Mouse (Mus musculus): ENCODE data around the gene Hip1. TPM values are rescaled to one million over a fixed set of nuclear protein-coding genes. Genes with fewer than 3 reads are reported as not detected.

The Hip1 gene
- total and polyA plus RNA-seq, 2 experiments from 2014 or later: 24.9 to 126 TPM

GRCm38 (mm10) chr5:135445755-135446154 lies 99.2 kb downstream of the Hip1 start:
- no peak overlapping the region for H3K27ac ChIP-seq (ENCODE audit: low read depth, low read length)
- 96% methylated on average over 8 of the region's 8 CpGs for WGBS
- H3K9me3 ChIP-seq (ENCODE audit: low read length): no peaks in the 10 kb centered on the region
- no peak for ATAC-seq (ENCODE audit: low FRiP score)
- H3K4me1 ChIP-seq (ENCODE audit: insufficient read depth, low read length): no peaks in the 10 kb centered on the region
- no peak overlapping the region for H3K4me2 ChIP-seq (ENCODE audit: low read depth, low read length, poor library complexity, severe bottlenecking)
- no peaks in the 10 kb centered on the region for H3K27me3 ChIP-seq (ENCODE audit: insufficient read depth, low read length)
- H3K36me3 ChIP-seq (ENCODE audit: insufficient read depth, low read length): peaks cover 63% of the 10 kb centered on the region
- no peak overlapping the region for H3K9ac ChIP-seq (replicated peaks; ENCODE audit: low read length, poor library complexity, severe bottlenecking)
- TF ChIP-seq CTCF (IDR thresholded peaks at IDR 0.05): no peak
- no peak for DNase-seq (ENCODE audit: low spot score)
- H3K4me3 ChIP-seq (ENCODE audit: low read depth, low read length): no peak overlapping the region

- WGBS: 77% methylated on average over 7 of the region's 7 CpGs
- ATAC-seq (ENCODE audit: low FRiP score): no peak
- peak; percentile 3 for DNase-seq (ENCODE audit: low spot score)
Observed at GRCm38 (mm10) chr5:135442430-135442829, 102.5 kb downstream of the Hip1 start.

DNA sequence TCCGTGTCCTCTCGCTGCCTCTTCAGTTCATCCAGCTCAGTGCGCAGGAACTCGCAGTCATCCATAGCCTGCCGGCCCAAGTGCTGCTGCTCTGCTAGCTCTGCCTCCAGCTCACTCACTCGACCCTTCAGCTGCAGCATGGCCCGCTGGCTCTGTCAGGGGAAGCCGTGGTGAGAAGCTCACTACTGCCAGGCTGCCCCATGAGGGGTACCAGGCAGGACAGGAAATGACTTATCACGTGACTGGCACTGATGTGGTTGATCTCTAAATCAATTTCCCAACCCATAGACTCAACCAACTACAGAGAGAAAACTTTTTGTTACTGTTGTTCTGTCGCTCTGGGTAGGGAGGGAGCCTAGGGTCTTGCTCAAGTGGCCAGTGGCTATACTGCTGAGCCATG lies 109.9 kb downstream of the Hip1 start:
- no peaks in the 10 kb centered on the region for H3K27me3 ChIP-seq (ENCODE audit: insufficient read depth, low read length)
- no peak for DNase-seq (ENCODE audit: low spot score)
- H3K4me2 ChIP-seq (ENCODE audit: low read depth, low read length, poor library complexity, severe bottlenecking): no peak overlapping the region
- WGBS: 98% methylated on average over 10 of the region's 10 CpGs
- H3K9me3 ChIP-seq (ENCODE audit: low read length): no peaks in the 10 kb centered on the region
- no peak for ATAC-seq (ENCODE audit: low FRiP score)
- no peak overlapping the region for H3K27ac ChIP-seq (ENCODE audit: low read depth, low read length)
- TF ChIP-seq CTCF (IDR thresholded peaks at IDR 0.05): no peak
- no peaks in the 10 kb centered on the region for H3K4me1 ChIP-seq (ENCODE audit: insufficient read depth, low read length)
- peaks cover 56% of the 10 kb centered on the region for H3K36me3 ChIP-seq (ENCODE audit: insufficient read depth, low read length)
- H3K9ac ChIP-seq (replicated peaks; ENCODE audit: low read length, poor library complexity, severe bottlenecking): no peak overlapping the region
- no peak overlapping the region for H3K4me3 ChIP-seq (ENCODE audit: low read depth, low read length)

More at GRCm38 (mm10) chr5:135442430-135442829, 102.5 kb downstream of the Hip1 start:
- Histone ChIP-seq H3K27ac (ENCODE audit: low read depth, low read length) (no peak overlapping the region), H3K36me3 (ENCODE audit: insufficient read depth, low read length) (peaks cover 48% of the 10 kb centered on the region), H3K4me3 (ENCODE audit: low read depth, low read length) (no peak overlapping the region), H3K27me3 (ENCODE audit: insufficient read depth, low read length) (no peaks in the 10 kb centered on the region), H3K9ac (replicated peaks; ENCODE audit: low read length, poor library complexity, severe bottlenecking) (no peak overlapping the region), H3K9me3 (ENCODE audit: low read length) (no peaks in the 10 kb centered on the region), H3K4me1 (ENCODE audit: insufficient read depth, low read length) (no peaks in the 10 kb centered on the region), H3K4me2 (ENCODE audit: low read depth, low read length, poor library complexity, severe bottlenecking) (no peak overlapping the region)
- TF ChIP-seq CTCF (IDR thresholded peaks at IDR 0.05): no peak

DNA sequence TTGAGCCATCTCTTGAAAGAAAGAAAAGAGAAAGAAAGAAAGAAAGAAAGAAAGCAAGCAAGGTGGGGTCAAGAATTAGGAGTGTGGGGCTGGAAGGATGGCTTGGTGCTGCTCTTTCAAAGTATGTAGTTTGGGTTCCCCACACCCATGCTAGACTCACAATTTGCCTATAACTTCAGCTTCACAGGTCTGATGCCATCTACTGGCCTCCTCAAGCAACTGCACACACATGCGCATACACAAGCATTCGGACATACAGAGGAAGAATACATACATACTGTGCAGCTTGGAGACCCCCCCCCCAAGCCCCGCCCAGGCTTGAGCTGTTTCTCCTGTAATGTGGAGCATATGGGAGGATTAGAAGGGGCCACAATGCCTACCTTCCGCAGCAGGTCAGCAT lies 111.1 kb downstream of the Hip1 start:
- no peaks in the 10 kb centered on the region for H3K27me3 ChIP-seq (ENCODE audit: insufficient read depth, low read length)
- ATAC-seq (ENCODE audit: low FRiP score) (no peak), DNase-seq (ENCODE audit: low spot score) (no peak)
- no peak overlapping the region for H3K4me2 ChIP-seq (ENCODE audit: low read depth, low read length, poor library complexity, severe bottlenecking)
- H3K4me3 ChIP-seq (ENCODE audit: low read depth, low read length): no peak overlapping the region
- no peak overlapping the region for H3K9ac ChIP-seq (replicated peaks; ENCODE audit: low read length, poor library complexity, severe bottlenecking)
- WGBS: 97% methylated on average over 4 of the region's 4 CpGs
- no peaks in the 10 kb centered on the region for H3K9me3 ChIP-seq (ENCODE audit: low read length)
- no peaks in the 10 kb centered on the region for H3K4me1 ChIP-seq (ENCODE audit: insufficient read depth, low read length)
- H3K36me3 ChIP-seq (ENCODE audit: insufficient read depth, low read length): peaks cover 62% of the 10 kb centered on the region
- peak; percentile 28 for TF ChIP-seq CTCF (IDR thresholded peaks at IDR 0.05)
- no peak overlapping the region for H3K27ac ChIP-seq (ENCODE audit: low read depth, low read length)

DNA sequence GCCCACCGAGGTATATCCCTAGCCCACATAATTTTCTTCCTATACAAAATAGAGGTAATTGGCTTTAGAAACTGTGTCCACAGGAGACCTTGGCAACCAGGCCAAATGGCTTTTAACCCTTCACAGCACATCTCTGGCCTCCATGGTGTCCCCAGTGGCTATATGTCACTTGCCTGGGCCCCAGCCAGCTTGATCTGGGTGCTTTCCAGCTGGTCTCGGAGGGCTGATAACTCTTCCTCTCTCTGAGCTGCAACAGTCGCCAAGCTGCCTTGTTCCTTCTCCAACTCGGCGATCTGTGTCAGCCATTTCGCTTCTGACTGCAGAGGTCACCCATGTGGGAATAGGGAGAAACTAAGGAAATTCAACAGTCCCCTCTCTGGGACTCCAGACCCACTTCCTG lies 113.8 kb downstream of the Hip1 start:
- H3K36me3 ChIP-seq (ENCODE audit: insufficient read depth, low read length): peaks cover 75% of the 10 kb centered on the region
- 80% methylated on average over 6 of the region's 6 CpGs for WGBS
- no peak for TF ChIP-seq CTCF (IDR thresholded peaks at IDR 0.05)

DNA sequence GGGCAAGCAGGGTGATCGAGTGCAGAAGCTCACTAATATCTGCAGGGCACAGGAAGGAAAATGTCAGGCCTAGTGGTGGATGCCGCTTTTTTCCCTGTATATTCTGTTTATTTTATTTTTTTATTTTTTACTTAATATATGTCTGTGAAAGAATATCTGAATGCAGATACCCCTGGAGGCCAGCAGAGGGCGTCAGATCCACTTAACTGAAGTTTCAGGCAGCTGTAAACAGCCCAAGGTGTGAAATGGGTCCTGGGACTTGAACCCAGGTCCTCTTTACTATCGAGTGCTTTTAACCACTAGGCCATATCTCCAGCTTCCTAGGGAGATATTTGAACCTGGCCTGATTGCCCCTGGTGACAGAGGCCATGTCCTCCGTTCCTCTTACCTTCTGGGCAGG lies 116.1 kb downstream of the Hip1 start:
- Histone ChIP-seq H3K4me2 (ENCODE audit: low read depth, low read length, poor library complexity, severe bottlenecking) (no peak overlapping the region), H3K9ac (replicated peaks; ENCODE audit: low read length, poor library complexity, severe bottlenecking) (no peak overlapping the region), H3K4me3 (ENCODE audit: low read depth, low read length) (no peak overlapping the region), H3K36me3 (ENCODE audit: insufficient read depth, low read length) (peaks cover 74% of the 10 kb centered on the region), H3K27ac (ENCODE audit: low read depth, low read length) (no peak overlapping the region), H3K27me3 (ENCODE audit: insufficient read depth, low read length) (no peaks in the 10 kb centered on the region), H3K9me3 (ENCODE audit: low read length) (no peaks in the 10 kb centered on the region), H3K4me1 (ENCODE audit: insufficient read depth, low read length) (no peaks in the 10 kb centered on the region)
- TF ChIP-seq CTCF (IDR thresholded peaks at IDR 0.05): peak; percentile 68
- 73% methylated on average over 5 of the region's 5 CpGs for WGBS
- no peak for ATAC-seq (ENCODE audit: low FRiP score)
- peak; percentile 30 for DNase-seq (ENCODE audit: low spot score)

More for the DNA sequence above, 113.8 kb downstream of the Hip1 start:
- H3K4me3 ChIP-seq (ENCODE audit: low read depth, low read length): no peak overlapping the region
- H3K27ac ChIP-seq (ENCODE audit: low read depth, low read length): no peak overlapping the region
- H3K4me2 ChIP-seq (ENCODE audit: low read depth, low read length, poor library complexity, severe bottlenecking): no peak overlapping the region
- H3K9ac ChIP-seq (replicated peaks; ENCODE audit: low read length, poor library complexity, severe bottlenecking): no peak overlapping the region
- peak; percentile 4 for DNase-seq (ENCODE audit: low spot score)
- no peak for ATAC-seq (ENCODE audit: low FRiP score)
- H3K27me3 ChIP-seq (ENCODE audit: insufficient read depth, low read length): no peaks in the 10 kb centered on the region
- H3K9me3 ChIP-seq (ENCODE audit: low read length): no peaks in the 10 kb centered on the region
- no peaks in the 10 kb centered on the region for H3K4me1 ChIP-seq (ENCODE audit: insufficient read depth, low read length)

Data from midbrain, postnatal 0 days (tissue).